Mouse (Mus musculus) limb, embryonic 12.5 days (tissue): ENCODE results near the gene Gtf2e1. TPM values are rescaled to one million over a fixed set of nuclear protein-coding genes. Genes with fewer than 3 reads are reported as not detected.

Experiments used
- ATAC-seq: fragments of 200-750 bp; cut with Nextera tagmentation; 2 replicates; pipeline ENCODE4 v1.8.0; 2017; ENCODE audit warnings: low read depth, moderate TSS enrichment; ENCODE audit not compliant: insufficient number of reproducible peaks, insufficient read depth, low FRiP score, low TSS enrichment
- H3K27ac ChIP-seq: fragments of 300-500 bp; sonication (generic); 2 replicates; pipeline ENCODE4 v1.5.1; 2016; ENCODE audit warnings: mild to moderate bottlenecking, moderate library complexity
- H3K27me3 ChIP-seq: fragments of 300-500 bp; sonication (generic); 2 replicates; pipeline ENCODE4 v1.6.1; 2016; ENCODE audit warnings: mild to moderate bottlenecking, moderate library complexity
- H3K36me3 ChIP-seq: fragments of 300-500 bp; sonication (generic); 2 replicates; pipeline ENCODE4 v1.6.1; 2016; ENCODE audit warnings: mild to moderate bottlenecking, moderate library complexity
- H3K4me1 ChIP-seq: fragments of 300-500 bp; sonication (generic); replicated peaks from 2 replicates; pipeline ENCODE4 v1.6.1; 2016
- H3K4me2 ChIP-seq: fragments of 300-500 bp; sonication (generic); 2 replicates; pipeline ENCODE4 v1.6.1; 2016; ENCODE audit warnings: mild to moderate bottlenecking, moderate library complexity
- H3K4me3 ChIP-seq: fragments of 300-500 bp; sonication (generic); replicated peaks from 2 replicates; pipeline ENCODE4 v1.5.1; 2016; ENCODE audit warnings: mild to moderate bottlenecking
- H3K9ac ChIP-seq: fragments of 300-500 bp; sonication (generic); replicated peaks from 2 replicates; pipeline ENCODE4 v1.6.1; 2016; ENCODE audit warnings: mild to moderate bottlenecking, moderate library complexity
- H3K9me3 ChIP-seq: fragments of 300-500 bp; sonication (generic); 2 replicates; pipeline ENCODE4 v1.6.1; 2016; ENCODE audit warnings: mild to moderate bottlenecking, moderate library complexity
- WGBS: fragments of 180-500 bp; shearing (Covaris S2); methylation state at CpG from one replicate; pipeline ENCODE4 v1.1.7; 2016; 5-methylcytosine and 5-hydroxymethylcytosine counted together
- polyA plus RNA-seq: library from polyadenylated mRNA; unstranded; fragments of >200 nt; fragmentation: Nextera tagmentation; extraction: Ambion mirVana; gene quantifications from 2 replicates; pipeline ENCODE4 v1.2.1, GENCODE M21; 2016

The Gtf2e1 gene
- polyA plus RNA-seq = 36.9 and 38.8 TPM in 2 replicates

DNA sequence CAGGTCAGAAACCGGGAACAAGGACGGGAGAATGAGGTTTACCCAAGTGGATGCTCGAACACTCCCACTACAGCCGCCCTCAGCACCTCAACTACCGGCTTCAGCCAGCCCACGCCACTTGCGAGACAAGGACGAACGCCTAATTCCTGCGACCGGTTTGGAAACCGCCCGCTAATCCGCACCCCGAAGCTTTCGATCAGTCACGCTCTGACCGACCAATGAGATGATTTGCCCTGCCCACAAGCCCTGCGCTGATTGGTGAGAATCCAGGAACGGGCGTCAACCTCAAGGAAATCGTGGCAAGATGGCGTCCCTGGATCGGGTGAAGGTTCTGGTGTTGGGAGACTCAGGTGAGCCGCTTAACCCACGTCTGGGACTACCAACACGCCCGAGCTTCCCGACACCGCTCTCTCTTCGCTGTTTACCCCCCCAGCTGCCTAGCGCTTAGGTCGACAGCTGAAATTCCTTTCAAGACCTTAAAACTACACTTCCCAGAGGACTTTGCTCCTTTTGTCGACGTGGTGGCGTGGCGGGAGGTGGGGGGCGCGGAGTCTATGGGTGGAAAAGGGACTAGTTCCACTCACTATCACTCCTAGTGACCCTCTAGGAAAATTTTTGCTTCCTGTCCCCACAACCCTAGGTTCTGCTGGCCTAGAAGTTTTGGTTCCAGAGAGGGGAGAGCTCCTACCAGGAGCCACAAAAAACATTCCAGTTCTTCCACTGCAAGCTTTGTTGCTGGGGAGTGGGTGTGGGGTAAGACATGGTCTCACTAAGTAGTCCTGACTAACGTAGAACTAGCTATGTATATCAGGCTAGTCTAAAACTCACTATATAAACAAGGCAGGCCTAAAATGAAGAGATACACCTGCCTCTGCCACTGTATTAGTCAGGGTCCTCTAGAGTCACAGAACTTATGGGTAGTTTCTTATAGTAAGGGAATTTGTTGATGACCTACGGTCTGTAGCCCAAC, at the start of gene Gtf2e1, which contains the start of gene Rabl3:
Gene Gtf2e1 (minus strand): TSS at position 179 of the 970 bp plus-strand sequence.
Gene Rabl3 (plus strand): TSS at position 275 of the 970 bp plus-strand sequence.
- peaks cover 15% of the 10 kb centered on the region for H3K4me1 ChIP-seq
- peak; percentile 98 for ATAC-seq
- H3K4me2 ChIP-seq = peak within 1 kb of the TSS; percentile 67
- H3K9me3 ChIP-seq = no peaks in the 10 kb centered on the region
- WGBS = 2% methylated on average over 41 of the region's 41 CpGs
- peak within 1 kb of the TSS; percentile 75 for H3K4me3 ChIP-seq
- peaks cover 23% of the 10 kb centered on the region for H3K36me3 ChIP-seq
- H3K9ac ChIP-seq = peak within 1 kb of the TSS; percentile 90
- H3K27me3 ChIP-seq = no peaks in the 10 kb centered on the region
- peak within 1 kb of the TSS; percentile 92 for H3K27ac ChIP-seq

DNA sequence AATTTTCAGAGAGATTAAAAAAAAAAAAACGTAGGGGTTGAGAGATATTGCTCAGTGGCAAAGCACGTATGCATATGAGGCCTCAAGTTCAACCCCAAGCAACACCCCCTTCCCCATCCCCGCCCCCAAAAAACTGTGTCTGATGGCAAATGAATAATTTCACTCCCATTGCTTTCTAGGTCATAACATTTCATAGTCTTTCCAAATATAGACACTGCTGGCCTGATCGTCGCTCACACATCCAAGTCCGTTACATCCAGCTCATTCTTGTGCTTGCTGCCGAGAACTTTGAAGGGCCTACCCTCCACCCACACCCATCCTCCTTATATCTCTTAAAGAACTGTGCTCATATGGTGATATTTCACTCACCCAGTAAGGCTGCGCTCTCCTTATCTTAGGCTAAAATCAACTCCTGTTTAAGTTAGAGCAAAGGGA, 45.6 kb upstream of the Gtf2e1 start:
- H3K9ac ChIP-seq = no peak overlapping the region
- no peak overlapping the region for H3K4me2 ChIP-seq
- no peaks in the 10 kb centered on the region for H3K36me3 ChIP-seq
- H3K9me3 ChIP-seq = no peaks in the 10 kb centered on the region
- H3K4me3 ChIP-seq = no peak overlapping the region
- 81% methylated on average over 8 of the region's 8 CpGs for WGBS
- no peaks in the 10 kb centered on the region; the same call in 1 of the 2 replicates for H3K27me3 ChIP-seq
- no peak for ATAC-seq
- peaks cover 14% of the 10 kb centered on the region for H3K4me1 ChIP-seq
- H3K27ac ChIP-seq = no peak overlapping the region

DNA sequence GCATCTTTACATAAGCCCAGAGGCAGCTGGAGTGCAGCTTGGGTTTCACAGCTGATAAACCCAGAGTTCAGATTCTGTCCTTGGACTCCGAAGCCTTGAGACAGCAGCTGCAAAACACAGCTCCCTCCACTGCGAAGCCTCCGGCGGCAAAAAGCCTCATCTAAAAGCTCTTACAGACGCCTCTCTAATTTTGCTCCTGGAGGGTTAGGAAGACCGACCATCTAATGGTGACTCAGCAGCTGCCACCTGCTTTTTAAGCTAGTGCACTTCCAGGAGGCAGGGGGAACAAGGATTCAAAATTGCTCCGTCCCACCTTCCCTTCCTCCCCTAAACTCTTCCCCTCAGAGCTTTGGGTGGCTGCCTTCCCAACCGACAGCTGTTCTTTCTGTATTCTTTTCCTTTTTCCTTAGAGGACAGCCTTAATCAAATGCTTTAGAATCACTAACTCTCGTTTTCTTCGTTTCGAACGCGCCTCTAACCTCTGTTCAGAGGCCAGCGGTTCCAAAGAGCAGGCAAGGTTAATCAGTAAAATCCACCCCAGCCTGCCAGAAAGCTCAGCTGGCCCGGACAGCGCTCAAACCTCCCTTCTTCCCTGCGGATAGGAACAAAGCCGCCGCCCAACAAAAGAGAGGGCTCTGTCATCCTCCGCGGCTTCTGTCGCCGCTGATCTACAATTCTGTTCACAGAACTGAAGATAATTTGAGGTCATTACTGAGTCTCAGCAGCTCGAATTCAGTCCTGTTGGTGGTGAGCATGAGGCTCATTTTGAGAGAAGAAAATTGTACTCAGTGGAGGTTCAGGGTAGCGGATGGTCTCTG, 44.8 kb upstream of the Gtf2e1 start:
- Histone ChIP-seq H3K27ac (no peak overlapping the region; the same call in 1 of the 2 replicates), H3K9ac (0 out of 2 replicates have a peak overlapping the region, but pooled peaks have one; percentile 28)
- WGBS = 4% methylated on average over 25 of the region's 25 CpGs

GRCm38 (mm10) chr16:37583801-37584200, 44.2 kb upstream of the Gtf2e1 start:
- peak overlapping the region; percentile 12; the same call in 1 of the 2 replicates for H3K27ac ChIP-seq
- ATAC-seq = 0 out of 2 replicates have a peak, but pooled peaks have one; percentile 54
- H3K27me3 ChIP-seq = no peaks in the 10 kb centered on the region; the same call in 1 of the 2 replicates
- 36% methylated on average over 6 of the region's 6 CpGs for WGBS
- H3K4me1 ChIP-seq = peaks cover 14% of the 10 kb centered on the region
- peak overlapping the region; percentile 56 for H3K4me2 ChIP-seq
- H3K9me3 ChIP-seq = no peaks in the 10 kb centered on the region
- H3K4me3 ChIP-seq = peak overlapping the region; percentile 30
- H3K36me3 ChIP-seq = no peaks in the 10 kb centered on the region
- H3K9ac ChIP-seq = no peak overlapping the region

More for the DNA sequence above, 44.8 kb upstream of the Gtf2e1 start:
- no peaks in the 10 kb centered on the region for H3K9me3 ChIP-seq
- H3K4me3 ChIP-seq = peak overlapping the region; percentile 30
- peak overlapping the region; percentile 56 for H3K4me2 ChIP-seq
- H3K36me3 ChIP-seq = no peaks in the 10 kb centered on the region
- H3K27me3 ChIP-seq = no peaks in the 10 kb centered on the region; the same call in 1 of the 2 replicates
- peaks cover 14% of the 10 kb centered on the region for H3K4me1 ChIP-seq
- ATAC-seq = peak; percentile 64

DNA sequence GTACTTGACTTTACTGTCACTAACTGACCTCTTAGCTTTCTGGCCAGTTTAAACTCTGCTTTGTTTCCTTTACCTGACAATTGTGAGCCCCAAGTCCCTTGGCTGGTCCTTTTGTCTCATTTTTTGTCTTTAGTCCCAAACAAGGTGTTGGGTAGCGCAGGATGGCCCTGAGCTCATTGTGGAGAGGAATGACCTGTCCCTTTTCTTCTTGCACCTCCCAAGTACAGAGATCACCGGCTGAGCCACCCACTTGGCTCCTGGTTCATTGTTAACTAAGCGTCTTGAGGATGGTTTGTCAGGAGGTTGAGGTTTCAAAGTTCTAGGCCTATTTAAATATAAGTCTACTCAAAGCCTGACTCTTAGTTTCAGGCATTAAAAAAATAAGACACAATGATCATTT, 43.7 kb upstream of the Gtf2e1 start:
- WGBS = 91% methylated on average over 3 of the region's 3 CpGs
- no peaks in the 10 kb centered on the region for H3K9me3 ChIP-seq
- no peak overlapping the region for H3K4me2 ChIP-seq
- H3K4me1 ChIP-seq = peaks cover 18% of the 10 kb centered on the region
- no peak overlapping the region for H3K27ac ChIP-seq
- H3K9ac ChIP-seq = no peak overlapping the region
- H3K36me3 ChIP-seq = no peaks in the 10 kb centered on the region
- H3K4me3 ChIP-seq = no peak overlapping the region
- no peaks in the 10 kb centered on the region; the same call in 1 of the 2 replicates for H3K27me3 ChIP-seq
- ATAC-seq = no peak

GRCm38 (mm10) chr16:37581901-37582300, 42.3 kb upstream of the Gtf2e1 start:
- Histone ChIP-seq H3K36me3 (no peaks in the 10 kb centered on the region), H3K4me2 (no peak overlapping the region), H3K27ac (no peak overlapping the region), H3K4me3 (no peak overlapping the region), H3K27me3 (no peaks in the 10 kb centered on the region; the same call in 1 of the 2 replicates), H3K9ac (no peak overlapping the region), H3K9me3 (no peaks in the 10 kb centered on the region), H3K4me1 (peaks cover 24% of the 10 kb centered on the region)
- WGBS = 89% methylated on average over 3 of the region's 3 CpGs
- ATAC-seq = no peak

DNA sequence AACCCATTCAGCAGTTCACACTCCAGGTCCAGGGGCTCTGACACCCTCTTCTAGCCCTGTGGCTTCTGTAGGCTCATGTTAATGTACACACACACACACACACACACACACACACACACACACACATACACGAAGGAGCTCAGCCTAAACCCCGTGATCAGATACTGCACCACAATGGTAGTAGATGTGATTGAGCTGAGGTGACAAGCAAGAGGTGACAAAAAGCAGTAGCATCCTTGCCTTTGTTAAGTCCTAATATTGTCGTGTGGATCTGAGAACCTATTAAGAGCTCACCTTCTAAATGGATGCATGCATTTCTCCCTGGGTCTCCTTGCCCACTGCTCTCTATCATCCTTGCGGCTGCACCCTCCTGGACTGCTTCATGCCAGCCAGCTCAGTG, 41.1 kb upstream of the Gtf2e1 start:
- Histone ChIP-seq H3K27ac (no peak overlapping the region), H3K36me3 (no peaks in the 10 kb centered on the region)
- WGBS = 92% methylated on average over 4 of the region's 4 CpGs

GRCm38 (mm10) chr16:37579994-37580393, 40.4 kb upstream of the Gtf2e1 start, which contains the start of gene Hgd:
Gene Hgd (plus strand): TSS chr16:37580153.
- no peak within 1 kb of the TSS for H3K4me3 ChIP-seq
- no peaks in the 10 kb centered on the region for H3K36me3 ChIP-seq
- H3K27ac ChIP-seq = no peak within 1 kb of the TSS
- 59% methylated on average over 4 of the region's 4 CpGs for WGBS
- no peaks in the 10 kb centered on the region for H3K9me3 ChIP-seq
- H3K4me1 ChIP-seq = peaks cover 24% of the 10 kb centered on the region
- H3K4me2 ChIP-seq = no peak within 1 kb of the TSS
- no peak within 1 kb of the TSS for H3K9ac ChIP-seq
- no peak for ATAC-seq
- no peaks in the 10 kb centered on the region for H3K27me3 ChIP-seq

More for the DNA sequence above, 41.1 kb upstream of the Gtf2e1 start:
- no peak overlapping the region for H3K4me3 ChIP-seq
- ATAC-seq = no peak
- no peaks in the 10 kb centered on the region for H3K9me3 ChIP-seq
- H3K4me2 ChIP-seq = no peak overlapping the region
- no peak overlapping the region for H3K9ac ChIP-seq
- H3K4me1 ChIP-seq = peaks cover 24% of the 10 kb centered on the region
- H3K27me3 ChIP-seq = no peaks in the 10 kb centered on the region; the same call in 1 of the 2 replicates

DNA sequence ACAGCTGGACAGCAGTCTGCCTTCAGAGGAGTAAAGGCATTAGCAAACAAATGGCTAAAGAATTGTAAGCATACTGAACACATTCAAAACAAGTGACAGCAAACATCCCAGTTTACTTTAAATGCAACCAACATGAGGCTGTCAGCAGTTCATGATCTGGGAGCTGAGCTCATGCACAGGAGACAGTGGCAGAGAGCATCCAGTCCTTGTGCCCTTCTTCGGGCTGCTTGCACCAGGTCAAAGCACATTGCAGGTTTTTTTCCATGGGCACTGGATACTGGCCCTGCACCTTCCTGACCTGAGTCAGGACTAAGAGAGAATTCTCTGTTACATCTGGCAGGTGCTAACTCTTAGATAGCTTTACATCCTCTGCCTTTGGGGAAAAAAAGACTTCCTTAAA, 40.0 kb upstream of the Gtf2e1 start:
- no peaks in the 10 kb centered on the region for H3K36me3 ChIP-seq
- no peak overlapping the region for H3K4me2 ChIP-seq
- WGBS = 82% methylated on average over 1 of the region's 1 CpGs
- no peak overlapping the region for H3K27ac ChIP-seq
- no peak for ATAC-seq
- no peaks in the 10 kb centered on the region for H3K9me3 ChIP-seq
- peaks cover 23% of the 10 kb centered on the region for H3K4me1 ChIP-seq
- H3K9ac ChIP-seq = no peak overlapping the region
- H3K4me3 ChIP-seq = no peak overlapping the region
- H3K27me3 ChIP-seq = no peaks in the 10 kb centered on the region

DNA sequence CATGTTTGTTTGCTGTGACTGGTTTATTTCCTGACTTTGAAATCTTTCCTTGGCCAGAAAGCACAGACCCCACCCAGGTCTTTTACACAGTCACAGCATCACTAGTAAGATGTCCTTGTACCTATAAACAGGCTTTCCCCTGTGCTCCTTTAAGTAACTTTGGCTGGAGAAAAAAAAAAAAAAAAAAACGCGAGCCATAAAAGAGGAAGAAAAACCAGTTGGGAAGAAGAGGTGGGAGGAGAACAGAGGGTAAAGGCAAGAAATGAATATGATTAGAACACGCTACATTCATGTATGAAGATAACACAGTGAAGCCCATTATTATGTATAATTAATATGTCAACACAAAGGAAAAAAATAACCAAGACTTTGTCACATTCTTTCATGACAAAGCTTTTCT, 35.7 kb upstream of the Gtf2e1 start:
- Histone ChIP-seq H3K36me3 (peaks cover 9% of the 10 kb centered on the region; the same call in 1 of the 2 replicates), H3K4me1 (peaks cover 27% of the 10 kb centered on the region), H3K27me3 (no peaks in the 10 kb centered on the region), H3K9me3 (peaks cover 4% of the 10 kb centered on the region), H3K4me2 (no peak overlapping the region), H3K4me3 (no peak overlapping the region), H3K9ac (no peak overlapping the region), H3K27ac (no peak overlapping the region)
- WGBS = 43% methylated on average over 3 of the region's 3 CpGs
- ATAC-seq = no peak
